Mouse (Mus musculus): ENCODE results near the gene Cask. TPM values are rescaled to one million over a fixed set of nuclear protein-coding genes. Genes with fewer than 3 reads are reported as not detected.

Cask gene
- total and polyA plus RNA-seq, 3 experiments = 9.4 to 13.3 TPM; not detected in 1

- H3K9ac ChIP-seq (ENCODE audit: control insufficient read depth, low read depth, low read length, poor library complexity, severe bottlenecking) = peak overlapping the region; percentile 82
- peak overlapping the region; percentile 89 to 91 for H3K4me3 ChIP-seq (ENCODE audit: control insufficient read depth in 1 of 2, insufficient read depth in 1 of 2, low read depth in 2 of 2, low read length in 2 of 2)
- H3K79me2 ChIP-seq (ENCODE audit: control insufficient read depth, insufficient read depth, low read length, poor library complexity) = peaks cover 8% of the 10 kb centered on the region
- TF ChIP-seq BHLHE40 (IDR thresholded peaks at IDR 0.05; ENCODE audit: borderline replicate concordance, low read depth, low read length) (no peak), MAZ (IDR thresholded peaks at IDR 0.05; ENCODE audit: low read depth, low read length) (0 out of 2 replicates have a peak, but pooled peaks have one; percentile 89), MYC (IDR thresholded peaks at IDR 0.05; ENCODE audit: low read depth, low read length) (no peak), CTCF (IDR thresholded peaks at IDR 0.05 in 2 of 3, conservative IDR thresholded peaks at IDR 0.05 in 1 of 3; ENCODE audit: control insufficient read depth in 1 of 3, insufficient read depth in 1 of 3, low read depth in 2 of 3, low read length in 3 of 3, poor library complexity in 1 of 3, severe bottlenecking in 1 of 3) (peak in 2 of 3 experiments; percentile 2 to 10; a peak in 2 of 6 replicates), EP300 (IDR thresholded peaks at IDR 0.05; ENCODE audit: low read depth in 1 of 2, low read length in 2 of 2) (no peak)
- H3K9me3 ChIP-seq (replicated peaks; ENCODE audit: insufficient read depth, low read length) = no peaks in the 10 kb centered on the region
- peaks cover 0 to 6% of the 10 kb centered on the region in 2 experiments; a peak in 2 of 4 replicates for H3K36me3 ChIP-seq (ENCODE audit: control insufficient read depth in 1 of 2, insufficient read depth in 2 of 2, low read length in 2 of 2)
- DNase-seq (ENCODE audit: low read depth, low spot score) = no peak
- H3K4me1 ChIP-seq (ENCODE audit: control insufficient read depth in 1 of 2, insufficient read depth in 2 of 2, low read length in 2 of 2) = peaks cover 9 to 10% of the 10 kb centered on the region in 2 experiments; a peak in 3 of 4 replicates
- no peaks in the 10 kb centered on the region for H3K27me3 ChIP-seq (ENCODE audit: control insufficient read depth in 1 of 2, insufficient read depth in 2 of 2, low read length in 2 of 2)
- peak overlapping the region; percentile 33 for H3K27ac ChIP-seq (ENCODE audit: control insufficient read depth, low read depth, low read length)
Measured at GRCm38 (mm10) chrX:13845858-13846652, 5.1 kb downstream of the Cask start.

DNA sequence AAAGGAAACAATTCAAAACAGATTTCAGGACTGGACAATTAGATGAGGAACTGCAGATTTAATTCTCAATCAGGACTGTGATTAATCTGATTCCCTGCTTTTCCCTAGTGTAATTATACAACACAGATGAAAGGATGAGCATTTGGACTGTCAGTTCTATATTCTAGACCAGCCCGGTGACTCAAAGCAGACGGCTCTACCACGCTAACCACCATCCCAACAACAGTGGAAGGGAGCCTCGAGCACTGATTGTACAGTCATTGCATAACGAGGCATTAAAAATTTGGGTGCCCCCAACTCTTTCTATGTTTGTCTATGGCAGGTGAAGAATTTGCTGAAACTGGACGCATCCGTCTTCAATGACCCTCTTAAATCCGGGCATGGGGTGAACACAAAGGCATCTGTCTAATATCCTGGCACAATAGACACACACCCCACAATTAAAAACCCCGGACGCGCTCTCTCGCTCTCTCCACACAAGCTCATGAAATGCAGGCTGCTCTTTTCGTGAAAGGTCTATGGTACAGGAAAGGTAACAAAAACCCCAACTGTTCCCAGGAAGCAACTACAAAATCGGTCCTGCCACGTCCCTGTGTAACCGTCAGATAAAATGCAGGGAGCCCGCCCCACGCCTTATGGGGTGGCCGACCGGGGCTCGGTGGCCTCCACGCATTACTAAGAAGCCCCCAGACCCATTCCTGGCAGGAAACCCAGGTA lies 5.9 kb downstream of the Cask start:
- H3K79me2 ChIP-seq (ENCODE audit: control insufficient read depth, insufficient read depth, low read length, poor library complexity) = peaks cover 8% of the 10 kb centered on the region
- H3K27ac ChIP-seq (ENCODE audit: control insufficient read depth, low read depth, low read length) = no peak overlapping the region
- H3K9ac ChIP-seq (ENCODE audit: control insufficient read depth, low read depth, low read length, poor library complexity, severe bottlenecking) = peak overlapping the region; percentile 82
- H3K9me3 ChIP-seq (replicated peaks; ENCODE audit: insufficient read depth, low read length) = no peaks in the 10 kb centered on the region
- DNase-seq (ENCODE audit: low read depth, low spot score) = peak; percentile 60
- peaks cover 9 to 10% of the 10 kb centered on the region in 2 experiments; a peak in 3 of 4 replicates for H3K4me1 ChIP-seq (ENCODE audit: control insufficient read depth in 1 of 2, insufficient read depth in 2 of 2, low read length in 2 of 2)
- peaks cover 0 to 6% of the 10 kb centered on the region in 2 experiments; a peak in 2 of 4 replicates for H3K36me3 ChIP-seq (ENCODE audit: control insufficient read depth in 1 of 2, insufficient read depth in 2 of 2, low read length in 2 of 2)
- TF ChIP-seq ZMIZ1 (IDR thresholded peaks at IDR 0.05; ENCODE audit: low read depth, low read length) (no peak), E2F4 (IDR thresholded peaks at IDR 0.05; ENCODE audit: borderline replicate concordance, low read depth, low read length) (no peak), TBP (IDR thresholded peaks at IDR 0.05; ENCODE audit: low read depth, low read length) (peak; percentile 77), ZNF384 (IDR thresholded peaks at IDR 0.05; ENCODE audit: low read depth, low read length) (no peak), USF2 (IDR thresholded peaks at IDR 0.05; ENCODE audit: borderline replicate concordance in 1 of 2, insufficient read depth in 1 of 2, low read depth in 1 of 2, low read length in 2 of 2) (no peak), SIN3A (IDR thresholded peaks at IDR 0.05; ENCODE audit: low read length) (no peak), ETS1 (IDR thresholded peaks at IDR 0.05; ENCODE audit: low read depth, low read length) (0 out of 2 replicates have a peak, but pooled peaks have one; percentile 6), RCOR1 (IDR thresholded peaks at IDR 0.05; ENCODE audit: low read depth, low read length) (peak; percentile 68; the same call in 1 of the 2 replicates), MXI1 (IDR thresholded peaks at IDR 0.05; ENCODE audit: low read depth, low read length) (peak; percentile 51; the same call in 1 of the 2 replicates), RAD21 (IDR thresholded peaks at IDR 0.05; ENCODE audit: low read depth, low read length) (no peak), MYC (IDR thresholded peaks at IDR 0.05; ENCODE audit: low read depth, low read length) (no peak), USF1 (IDR thresholded peaks at IDR 0.05; ENCODE audit: low read depth, low read length) (no peak)
- H3K27me3 ChIP-seq (ENCODE audit: control insufficient read depth in 1 of 2, insufficient read depth in 2 of 2, low read length in 2 of 2) = no peaks in the 10 kb centered on the region
- H3K4me3 ChIP-seq (ENCODE audit: control insufficient read depth in 1 of 2, insufficient read depth in 1 of 2, low read depth in 2 of 2, low read length in 2 of 2) = peak overlapping the region; percentile 89 to 91
